In genomic region chr11:50108823-50109244, GRCm38 (mm10) we compare ENCODE assay signal across 8 mouse cellular contexts. TPM values are rescaled to one million over a fixed set of nuclear protein-coding genes. Genes with fewer than 3 reads are reported as not detected.
DNase-seq lines count a peak whose midpoint lies in the region; ATAC-seq and TF ChIP-seq lines count a peak whose summit lies in the region.

No protein-coding gene starts in this region.

- ATAC-seq in stomach, embryonic 15.5 days (ENCODE audit: insufficient read depth, low FRiP score, low read depth), result no peak
- ATAC-seq in stomach, postnatal 0 days (ENCODE audit: low FRiP score, low TSS enrichment), result no peak
- ATAC-seq in limb, embryonic 14.5 days (ENCODE audit: low FRiP score, low read depth), result no peak
- no peak for ATAC-seq in activated CD4-positive, CD25-positive, alpha-beta regulatory T cell, adult 4 months

- no peak for TF ChIP-seq POLR2A in limb, embryonic 14.5 days (IDR thresholded peaks at IDR 0.05; ENCODE audit: borderline replicate concordance, extremely low read depth, insufficient read depth, insufficient read length)

- 0 out of 2 replicates have a peak, but pooled peaks cover 3% of the 10 kb centered on the region for H3K4me1 ChIP-seq in stomach, embryonic 15.5 days
- no peaks in the 10 kb centered on the region; the same call in 1 of the 2 replicates for H3K4me1 ChIP-seq in stomach, postnatal 0 days (replicated peaks; ENCODE audit: control insufficient read depth, insufficient read depth)
- no peaks in the 10 kb centered on the region; the same call in 1 of the 2 replicates for H3K4me1 ChIP-seq in limb, embryonic 14.5 days (ENCODE audit: control insufficient read depth, insufficient read depth, low read length)

- no peak overlapping the region for H3K4me2 ChIP-seq in stomach, embryonic 15.5 days
- no peak overlapping the region for H3K4me2 ChIP-seq in stomach, postnatal 0 days (replicated peaks; ENCODE audit: low read depth)
- no peak overlapping the region for H3K4me2 ChIP-seq in limb, embryonic 14.5 days (replicated peaks; ENCODE audit: low read depth, low read length, severe bottlenecking)

- TF ChIP-seq CTCF in stomach, postnatal 0 days (IDR thresholded peaks at IDR 0.05; ENCODE audit: low read depth), result no peak

- peak overlapping the region; percentile 26; the same call in 1 of the 2 replicates for H3K27ac ChIP-seq in stomach, embryonic 15.5 days
- no peak overlapping the region for H3K27ac ChIP-seq in stomach, postnatal 0 days (replicated peaks)
- peak overlapping the region; percentile 61; the same call in 1 of the 2 replicates for H3K27ac ChIP-seq in limb, embryonic 14.5 days (replicated peaks; ENCODE audit: low read depth, low read length)

- H3K9ac ChIP-seq in stomach, embryonic 15.5 days, result no peak overlapping the region
- no peak overlapping the region for H3K9ac ChIP-seq in stomach, postnatal 0 days (ENCODE audit: low read length)
- no peak overlapping the region for H3K9ac ChIP-seq in limb, embryonic 14.5 days (ENCODE audit: low read depth, low read length, severe bottlenecking)

- TF ChIP-seq EP300 in stomach, postnatal 0 days (optimal IDR thresholded peaks at IDR 0.05), result no peak

- peak; percentile 19 for DNase-seq in adrenal gland, postnatal 10 days
- DNase-seq in adrenal gland, adult 8-10 months, result no peak
- no peak for DNase-seq in stomach, postnatal 0 days (ENCODE audit: low spot score)
- DNase-seq in limb, embryonic 14.5 days (ENCODE audit: low spot score), result no peak
- DNase-seq in yolk sac, embryonic 10.5 days (ENCODE audit: low spot score), result peak; percentile 66
- no peak for DNase-seq in cerebellum, postnatal 36 days

- H3K27me3 ChIP-seq in stomach, embryonic 15.5 days (replicated peaks), result no peaks in the 10 kb centered on the region
- no peaks in the 10 kb centered on the region for H3K27me3 ChIP-seq in stomach, postnatal 0 days (ENCODE audit: control insufficient read depth, insufficient read depth, low read length)
- H3K27me3 ChIP-seq in limb, embryonic 14.5 days (ENCODE audit: control insufficient read depth, insufficient read depth, low read length), result no peaks in the 10 kb centered on the region

- no peaks in the 10 kb centered on the region for H3K36me3 ChIP-seq in stomach, embryonic 15.5 days
- no peaks in the 10 kb centered on the region for H3K36me3 ChIP-seq in stomach, postnatal 0 days (ENCODE audit: control insufficient read depth, insufficient read depth, low read length)
- H3K36me3 ChIP-seq in limb, embryonic 14.5 days (ENCODE audit: control insufficient read depth, insufficient read depth, low read length), result peaks cover 19% of the 10 kb centered on the region

- H3K4me3 ChIP-seq in stomach, embryonic 15.5 days (replicated peaks), result no peak overlapping the region
- H3K4me3 ChIP-seq in stomach, postnatal 0 days (ENCODE audit: low read depth, low read length), result no peak overlapping the region
- no peak overlapping the region for H3K4me3 ChIP-seq in limb, embryonic 14.5 days (replicated peaks; ENCODE audit: low read length)

- no peaks in the 10 kb centered on the region for H3K9me3 ChIP-seq in stomach, embryonic 15.5 days
- H3K9me3 ChIP-seq in stomach, postnatal 0 days (ENCODE audit: control insufficient read depth, low read length), result no peaks in the 10 kb centered on the region
- H3K9me3 ChIP-seq in limb, embryonic 14.5 days (ENCODE audit: control insufficient read depth, low read length), result no peaks in the 10 kb centered on the region

- 75% methylated on average over 8 of the region's 8 CpGs for WGBS in stomach, embryonic 15.5 days
- WGBS in stomach, postnatal 0 days, result 69% methylated on average over 8 of the region's 8 CpGs
- WGBS in limb, embryonic 14.5 days, result 69% methylated on average over 8 of the region's 8 CpGs

RNA-seq across cellular contexts. Expression of gene Tbc1d9b, which starts 22.4 kb away (rescaled TPM):
- 10 to 100 TPM; 65.2 to 76.3 TPM for total RNA-seq in adrenal gland, postnatal 10 days (2021)
- total RNA-seq in adrenal gland, adult 8-10 months (2022), result 100 to 1,000 TPM; 154 to 260 (median 207) TPM
- 33.4 and 35.9 TPM in 2 replicates for polyA plus RNA-seq in stomach, embryonic 15.5 days (2015; fragmentation: Nextera tagmentation; extraction: Ambion mirVana)
- polyA plus RNA-seq in stomach, postnatal 0 days (2015; fragmentation: Nextera tagmentation; extraction: Ambion mirVana), result 13.9 and 14.5 TPM in 2 replicates
- polyA plus RNA-seq in limb, embryonic 14.5 days (2012; rRNA removed), result 44.9 and 51.5 TPM in 2 replicates
- polyA plus RNA-seq in limb, embryonic 14.5 days (2014; fragmentation: Nextera tagmentation; extraction: Ambion mirVana), result 45.2 and 50.5 TPM in 2 replicates
- polyA plus RNA-seq in activated CD4-positive, CD25-positive, alpha-beta regulatory T cell, adult 4 months (2017; shearing (Covaris generic)), result 10 to 100 TPM; 20.6 to 32.5 TPM

Comparison
In these comparisons a context has a peak if more than half of its experiments do, and no peak if none do; other contexts are left out.
1. DNase-seq: peak in adrenal gland, postnatal 10 days (single experiment) and yolk sac, embryonic 10.5 days (single experiment); none in adrenal gland, adult 8-10 months (single experiment), stomach, postnatal 0 days (single experiment), limb, embryonic 14.5 days (single experiment) and cerebellum, postnatal 36 days (0 of 2).